Comparison of ENCODE assay signal across 8 mouse cellular contexts in the genomic region with DNA sequence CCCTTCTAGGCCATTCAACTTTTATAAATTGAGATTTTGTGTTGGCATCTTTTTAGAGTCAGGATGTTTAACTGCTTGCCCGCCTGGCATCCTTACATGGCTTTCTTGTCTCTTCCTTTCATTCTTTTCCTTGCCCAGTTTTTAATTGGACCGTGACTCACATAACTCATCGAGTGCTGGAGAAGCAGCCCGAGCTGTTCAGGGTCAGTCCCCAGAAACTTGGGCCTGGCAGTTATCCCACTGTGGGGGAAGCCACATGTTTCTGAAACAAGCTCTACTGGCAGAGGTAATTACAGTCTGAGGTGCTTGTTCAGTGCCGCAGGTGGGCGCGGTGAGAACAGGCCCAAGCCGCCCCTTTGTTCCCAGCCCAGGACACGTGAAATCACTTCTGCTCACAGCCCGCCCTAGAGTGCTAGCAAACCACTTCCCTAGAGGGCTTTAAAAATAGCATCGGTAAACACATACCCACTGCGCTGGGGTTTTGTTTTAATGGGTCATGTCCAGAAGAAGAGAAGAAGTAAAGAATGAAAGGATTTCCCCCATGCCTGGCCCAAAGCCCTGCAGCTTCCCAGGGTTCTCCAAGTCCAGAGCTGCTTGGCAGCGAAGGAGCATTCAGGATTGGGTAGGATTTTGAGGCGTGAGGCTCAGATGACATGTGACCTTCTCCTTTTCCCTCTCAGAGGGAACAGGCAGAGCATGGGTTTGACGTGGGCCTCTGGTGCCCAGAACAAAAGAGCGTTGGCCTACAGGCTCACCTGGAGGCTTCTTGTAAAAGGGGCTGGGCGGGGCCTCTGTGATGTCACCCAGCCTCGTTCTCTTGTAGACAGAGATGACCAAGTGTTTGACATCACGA. TPM values are rescaled to one million over a fixed set of nuclear protein-coding genes. Genes with fewer than 3 reads are reported as not detected.
DNase-seq lines count a peak whose midpoint lies in the region; ATAC-seq and TF ChIP-seq lines count a peak whose summit lies in the region.

No protein-coding gene starts in this region.

- no peak for TF ChIP-seq POLR2A in brain, embryonic 14.5 days (IDR thresholded peaks at IDR 0.05; ENCODE audit: borderline replicate concordance, extremely low read depth, insufficient read depth, insufficient read length, poor library complexity, severe bottlenecking)

- DNase-seq in CD4-positive, CD25-positive, alpha-beta regulatory T cell, adult 2 months (ENCODE audit: low read depth, low spot score) = peak; percentile 21
- DNase-seq in brain, embryonic 14.5 days (ENCODE audit: low read depth) = peak; percentile 94
- peak; percentile 23 for DNase-seq in left cerebral cortex, adult 11 months (ENCODE audit: low spot score)
- DNase-seq in spleen, adult 12 weeks (ENCODE audit: low spot score) = peak; percentile 51

- ATAC-seq in CD4-positive, CD25-positive, alpha-beta regulatory T cell, adult 4 months = no peak
- peak; percentile 55 for ATAC-seq in frontal cortex, adult (ENCODE audit: low TSS enrichment)
- peak; percentile 84 to 94 for ATAC-seq in hematopoietic stem cell, adult 5-6 weeks (replicated peaks in 1 of 2; ENCODE audit: insufficient read depth in 1 of 2, low FRiP score in 2 of 2, low TSS enrichment in 1 of 2, low read depth in 1 of 2, poor library complexity in 2 of 2, severe bottlenecking in 2 of 2)
- ATAC-seq in megakaryocyte progenitor cell, adult 5-6 weeks (replicated peaks; ENCODE audit: poor library complexity) = peak; percentile 72

- TF ChIP-seq CTCF in brain, embryonic 14.5 days (IDR thresholded peaks at IDR 0.05; ENCODE audit: borderline replicate concordance, extremely low read depth, insufficient read depth, insufficient read length) = no peak

RNA-seq across cellular contexts. Expression of gene Echdc3, which starts 43.4 kb away (rescaled TPM):
- polyA plus RNA-seq in CD4-positive, CD25-positive, alpha-beta regulatory T cell, adult 4 months (2017; shearing (Covaris generic)) = not detected
- polyA plus RNA-seq in brain, embryonic 14.5 days (2012; rRNA removed) = 1.0 and 1.2 TPM in 2 replicates
- total RNA-seq in hematopoietic stem cell, adult 5-6 weeks (2017) = 1.9 and 2.1 TPM in 2 replicates
- total RNA-seq in megakaryocyte progenitor cell, adult 5-6 weeks (2015) = 1.2 and 2.4 TPM in 2 replicates
- 0.41 and 1.5 TPM in 2 replicates for total RNA-seq in megakaryocyte progenitor cell, adult 5-6 weeks (2017)

Comparison
In these comparisons a context has a peak if more than half of its experiments do, and no peak if none do; other contexts are left out.
1. DNase-seq: peak in every context shown above with its lines; median percentile 94 in brain, embryonic 14.5 days; 51 in spleen, adult 12 weeks; 23 in left cerebral cortex, adult 11 months; 21 in CD4-positive, CD25-positive, alpha-beta regulatory T cell, adult 2 months.